Mouse (Mus musculus) limb, embryonic 10.5 days (tissue): ENCODE data around the gene Olfr427. TPM values are rescaled to one million over a fixed set of nuclear protein-coding genes. Genes with fewer than 3 reads are reported as not detected.

Source experiments
- DNase-seq: peaks from one replicate; pipeline ENCODE4 v3.0.0-alpha.2; 2017; ENCODE audit warnings: low spot score
- H3K27ac ChIP-seq: fragments of 300-500 bp; sonication (generic); 2 replicates; pipeline ENCODE4 v1.5.1; 2016; ENCODE audit warnings: mild to moderate bottlenecking
- H3K27me3 ChIP-seq: fragments of 300-500 bp; sonication (generic); 2 replicates; pipeline ENCODE4 v1.6.1; 2016; ENCODE audit warnings: low read depth, mild to moderate bottlenecking; ENCODE audit not compliant: poor library complexity, severe bottlenecking
- H3K36me3 ChIP-seq: fragments of 300-500 bp; sonication (generic); 2 replicates; pipeline ENCODE4 v1.6.1; 2016; ENCODE audit warnings: mild to moderate bottlenecking, moderate library complexity
- H3K4me1 ChIP-seq: fragments of 300-500 bp; sonication (generic); 2 replicates; pipeline ENCODE4 v1.6.1; 2016
- H3K4me3 ChIP-seq: fragments of 300-500 bp; sonication (generic); 2 replicates; pipeline ENCODE4 v1.5.1; 2016; ENCODE audit warnings: mild to moderate bottlenecking, moderate library complexity
- H3K9me3 ChIP-seq: fragments of 300-500 bp; sonication (generic); replicated peaks from 2 replicates; pipeline ENCODE4 v1.6.1; 2016; ENCODE audit warnings: mild to moderate bottlenecking
- WGBS: fragments of 180-500 bp; shearing (Covaris S2); methylation state at CpG from one replicate; pipeline ENCODE4 v1.1.7; 2016; 5-methylcytosine and 5-hydroxymethylcytosine counted together
- polyA plus RNA-seq: library from polyadenylated mRNA; unstranded; fragments of >200 nt; fragmentation: Nextera tagmentation; extraction: Ambion mirVana; gene quantifications from 2 replicates; pipeline ENCODE4 v1.2.1, GENCODE M21; 2016

Gene Olfr427
- polyA plus RNA-seq, 1 experiment from 2014 or later = not detected

DNA sequence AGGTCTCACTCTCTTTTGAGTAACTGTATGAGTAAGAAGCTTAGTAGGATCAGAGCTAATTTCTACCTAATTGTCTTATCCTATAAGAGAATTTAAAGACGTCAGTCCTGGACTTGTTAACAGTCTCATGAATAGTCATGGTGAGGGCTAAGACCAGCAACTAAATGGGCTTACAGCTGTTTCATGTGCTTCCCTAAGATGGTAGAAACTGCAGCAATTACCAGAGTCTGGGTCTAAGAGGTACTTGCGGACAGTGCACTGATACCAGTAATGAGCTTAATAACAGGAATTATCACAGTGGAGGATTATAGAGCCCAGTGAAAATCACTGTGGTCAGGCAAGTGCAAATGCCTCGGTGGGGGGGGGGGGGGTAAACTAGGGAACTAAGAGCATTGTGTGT is 35.3 kb downstream of the Olfr427 start:
- 80% methylated on average over 3 of the region's 3 CpGs for WGBS
- H3K4me3 ChIP-seq = no peak overlapping the region
- no peak overlapping the region for H3K27ac ChIP-seq
- H3K9me3 ChIP-seq = no peaks in the 10 kb centered on the region
- no peaks in the 10 kb centered on the region for H3K27me3 ChIP-seq
- H3K4me1 ChIP-seq = no peaks in the 10 kb centered on the region
- no peaks in the 10 kb centered on the region for H3K36me3 ChIP-seq
- DNase-seq = no peak

GRCm38 (mm10) chr1:174141384-174141783 is 44.7 kb downstream of the Olfr427 start:
- Histone ChIP-seq H3K27ac (no peak overlapping the region), H3K9me3 (no peaks in the 10 kb centered on the region), H3K4me1 (no peaks in the 10 kb centered on the region), H3K36me3 (no peaks in the 10 kb centered on the region), H3K4me3 (no peak overlapping the region), H3K27me3 (no peaks in the 10 kb centered on the region)
- 84% methylated on average over 2 of the region's 2 CpGs for WGBS
- DNase-seq = no peak

DNA sequence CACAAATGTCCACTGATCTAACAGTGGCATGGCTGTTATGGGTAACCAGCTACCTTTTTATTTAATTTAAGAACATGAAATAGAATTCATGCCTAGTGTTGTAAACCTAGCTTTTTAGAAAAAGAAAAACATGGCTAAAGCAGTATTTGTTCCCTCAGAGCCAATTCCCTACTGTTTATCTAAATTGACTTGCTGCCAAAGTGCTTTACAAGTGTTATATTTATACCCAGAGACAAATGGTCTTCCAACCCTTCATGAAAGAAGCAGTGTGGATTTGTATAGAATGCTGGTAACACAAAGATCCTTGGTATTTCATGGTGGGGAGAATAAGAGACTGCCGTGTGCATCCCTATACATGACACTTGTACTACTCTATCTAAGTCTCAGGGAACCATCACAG is 50.0 kb downstream of the Olfr427 start:
- Histone ChIP-seq H3K36me3 (no peaks in the 10 kb centered on the region), H3K27me3 (no peaks in the 10 kb centered on the region), H3K4me3 (no peak overlapping the region), H3K4me1 (no peaks in the 10 kb centered on the region), H3K27ac (no peak overlapping the region), H3K9me3 (no peaks in the 10 kb centered on the region)
- WGBS = 96% methylated on average over 1 of the region's 1 CpGs
- DNase-seq = no peak

GRCm38 (mm10) chr1:174149289-174149688 is 52.6 kb downstream of the Olfr427 start:
- no peak overlapping the region for H3K4me3 ChIP-seq
- DNase-seq = no peak
- 93% methylated on average over 2 of the region's 2 CpGs for WGBS
- H3K9me3 ChIP-seq = no peaks in the 10 kb centered on the region
- no peaks in the 10 kb centered on the region for H3K4me1 ChIP-seq
- H3K36me3 ChIP-seq = no peaks in the 10 kb centered on the region
- H3K27me3 ChIP-seq = no peaks in the 10 kb centered on the region
- H3K27ac ChIP-seq = no peak overlapping the region

Other genes with a start within 250 kb of the Olfr427 start
- 0.19 TPM in 1 of 2 replicates, not detected in the other for gene Ifi211, start 183.8 kb upstream of the Olfr427 start, polyA plus RNA-seq
- gene Mndal, start 154.4 kb upstream of the Olfr427 start, polyA plus RNA-seq = 0.43 TPM in 1 of 2 replicates, not detected in the other
- not detected in 2 replicates for gene Ifi203, start 154.2 kb upstream of the Olfr427 start, polyA plus RNA-seq
- gene Ifi202b, start 114.1 kb upstream of the Olfr427 start, polyA plus RNA-seq = not detected in 2 replicates
- not detected in 2 replicates for gene Ifi205, start 65.1 kb upstream of the Olfr427 start, polyA plus RNA-seq
- not detected in 2 replicates for gene Olfr433, start 56.2 kb upstream of the Olfr427 start, polyA plus RNA-seq
- not detected in 2 replicates for gene Olfr432, start 47.7 kb upstream of the Olfr427 start, polyA plus RNA-seq
- gene Olfr430, start 30.3 kb upstream of the Olfr427 start, polyA plus RNA-seq = not detected in 2 replicates
- not detected in 2 replicates for gene Olfr429, start 12.6 kb upstream of the Olfr427 start, polyA plus RNA-seq
- gene Olfr231, start 24.3 kb downstream of the Olfr427 start, polyA plus RNA-seq = not detected in 2 replicates
- gene Olfr424, start 34.6 kb downstream of the Olfr427 start, polyA plus RNA-seq = not detected in 2 replicates
- gene Olfr420, start 58.7 kb downstream of the Olfr427 start, polyA plus RNA-seq = not detected in 2 replicates
- 1.4 TPM in 2 replicates for gene Spta1, start 75.9 kb downstream of the Olfr427 start, polyA plus RNA-seq
- not detected in 2 replicates for gene Olfr419, start 155.2 kb downstream of the Olfr427 start, polyA plus RNA-seq
- not detected in 2 replicates for gene Mptx1, start 233.6 kb downstream of the Olfr427 start, polyA plus RNA-seq